Mouse (Mus musculus): ENCODE measurements at regions not wholly inside any gene's neighbourhood (a gene's known extent, or its start where the extent isn't known, plus 50 kb on each side); places are given as distances from the start of the nearest gene placed in this dataset.
A peak's percentile ranks its signal among the peaks of the same experiment; 100 is the strongest.

DNA sequence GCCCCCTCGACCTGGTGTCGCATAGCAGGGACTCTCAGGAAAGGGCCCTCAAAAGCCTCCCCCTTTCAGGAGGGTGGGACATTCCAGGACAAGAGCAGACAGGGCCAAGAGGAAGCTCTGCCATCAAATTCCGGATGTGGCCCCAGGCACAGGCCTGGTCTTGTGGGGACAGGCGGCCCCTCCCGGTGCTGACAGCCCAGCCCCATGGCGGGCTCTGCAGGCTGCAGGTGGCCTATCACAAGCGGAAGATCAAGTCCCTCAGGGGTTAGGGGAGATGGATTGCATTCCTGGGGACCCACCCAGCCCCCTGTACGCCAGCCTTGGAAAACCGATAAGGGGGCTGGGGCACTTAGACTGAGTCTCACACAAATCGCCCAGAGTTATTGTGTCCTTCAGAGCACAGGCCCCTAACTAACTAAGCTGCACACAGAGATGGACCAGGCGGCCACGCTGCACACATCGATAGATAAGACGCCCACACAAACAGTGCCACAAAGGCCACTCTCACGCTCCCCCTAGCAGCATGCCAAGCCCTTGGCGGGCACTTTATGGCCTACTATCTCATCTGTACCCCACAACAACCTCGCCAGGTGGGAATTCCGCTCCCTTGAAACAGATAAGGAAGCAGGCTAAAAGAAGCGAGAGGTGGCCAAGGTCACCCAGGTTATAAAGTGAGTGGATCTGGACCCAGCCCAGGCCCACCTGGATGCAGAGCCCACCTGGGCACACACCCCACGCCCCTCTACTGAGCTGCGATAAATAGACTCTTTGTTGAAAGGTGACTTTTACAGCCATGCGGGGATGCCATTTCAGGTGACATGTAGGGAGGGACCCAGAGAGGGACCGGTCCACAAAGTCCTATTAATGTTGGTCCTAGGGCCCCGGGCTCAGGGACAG is 55.5 kb downstream of the Gm5294 start:
- no peak for DNase-seq

DNA sequence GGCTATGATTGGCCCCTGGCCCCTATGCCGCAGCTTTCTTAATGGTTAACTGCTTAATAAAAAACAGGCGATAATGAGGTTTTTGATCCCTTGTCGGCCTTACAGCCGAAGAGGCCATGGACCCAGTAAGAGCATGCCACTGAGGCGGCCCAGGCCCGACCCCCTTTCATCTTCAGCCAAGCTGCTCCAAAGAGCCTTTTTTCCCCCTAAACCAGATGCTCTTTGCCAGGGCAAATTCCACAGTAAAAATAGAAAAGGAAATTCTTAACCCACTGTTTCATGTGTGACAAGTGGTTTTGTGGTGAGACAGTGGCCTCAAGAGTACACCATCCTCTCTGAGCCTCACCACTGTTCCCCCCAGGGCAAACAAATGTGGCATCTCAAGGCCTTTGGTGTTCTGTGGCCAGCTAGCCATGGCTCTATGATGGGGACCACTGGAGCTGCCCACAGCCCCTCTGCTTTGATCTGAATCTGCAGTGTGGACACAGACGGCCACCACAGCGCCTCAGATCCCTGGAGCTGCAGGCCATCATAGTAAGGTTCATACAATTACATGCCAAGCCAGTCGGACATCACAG is 61.9 kb downstream of the Gm5294 start:
- DNase-seq, result no peak

DNA sequence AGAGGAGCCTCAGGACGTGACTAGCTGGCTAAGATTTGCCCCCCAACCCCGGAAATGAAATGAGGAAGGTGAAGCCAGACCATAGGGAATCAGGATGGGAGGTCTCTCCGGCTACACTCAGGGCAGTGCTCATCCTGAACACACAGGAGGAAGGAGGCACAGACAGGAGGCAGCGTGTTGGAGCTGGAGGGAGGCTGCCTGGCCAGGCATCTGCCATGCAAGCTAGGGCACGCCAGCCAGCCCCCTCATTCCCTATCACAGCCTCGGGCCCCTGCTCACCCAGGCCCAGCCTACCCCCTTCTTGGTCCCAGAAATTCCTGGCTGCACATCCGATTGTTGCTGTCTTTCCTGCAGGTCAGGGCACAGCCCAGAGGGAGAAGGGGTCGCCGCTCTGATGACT is 63.7 kb downstream of the Gm5294 start:
- no peak for DNase-seq

DNA sequence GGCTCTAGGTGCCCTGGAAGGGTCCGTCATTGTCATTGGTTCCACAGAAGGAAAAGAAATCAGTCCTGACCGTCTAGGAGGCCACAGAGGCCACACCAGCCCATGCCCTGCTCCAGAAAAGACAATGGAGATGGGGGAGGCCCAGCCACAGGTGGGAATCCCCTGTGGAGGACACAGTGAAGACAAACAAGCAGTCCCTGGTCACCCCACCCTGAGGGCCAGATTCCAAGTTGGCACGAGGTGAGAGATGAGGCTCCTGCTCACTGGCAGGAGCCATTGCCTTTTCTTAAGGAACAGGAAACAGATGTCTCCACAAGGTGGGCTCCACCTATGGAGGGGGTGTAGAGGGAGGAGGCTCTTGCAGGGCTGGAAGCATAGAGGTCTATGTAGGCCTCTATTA is 66.0 kb downstream of the Gm5294 start:
- DNase-seq, result no peak

DNA sequence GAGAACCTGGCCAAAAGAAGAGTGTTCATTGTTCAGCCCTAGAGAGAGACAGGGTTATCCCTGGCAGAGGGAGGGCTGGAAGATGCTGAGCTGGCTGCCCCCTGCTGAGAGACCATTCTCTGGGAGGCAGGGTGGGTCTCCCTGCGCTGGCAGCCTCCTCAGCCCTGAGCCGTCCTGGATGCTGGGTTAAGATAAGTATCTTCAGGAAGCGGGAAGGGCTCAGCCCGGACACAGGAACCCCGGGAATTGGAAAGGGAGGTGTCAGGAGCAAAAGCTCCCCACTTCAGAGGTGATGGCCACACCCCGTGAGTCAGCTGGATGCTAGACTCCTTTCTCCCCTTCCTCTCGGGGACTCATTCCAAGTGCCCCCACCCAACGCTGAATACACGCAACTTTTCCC is 68.9 kb downstream of the Gm5294 start:
- DNase-seq, result no peak

DNA sequence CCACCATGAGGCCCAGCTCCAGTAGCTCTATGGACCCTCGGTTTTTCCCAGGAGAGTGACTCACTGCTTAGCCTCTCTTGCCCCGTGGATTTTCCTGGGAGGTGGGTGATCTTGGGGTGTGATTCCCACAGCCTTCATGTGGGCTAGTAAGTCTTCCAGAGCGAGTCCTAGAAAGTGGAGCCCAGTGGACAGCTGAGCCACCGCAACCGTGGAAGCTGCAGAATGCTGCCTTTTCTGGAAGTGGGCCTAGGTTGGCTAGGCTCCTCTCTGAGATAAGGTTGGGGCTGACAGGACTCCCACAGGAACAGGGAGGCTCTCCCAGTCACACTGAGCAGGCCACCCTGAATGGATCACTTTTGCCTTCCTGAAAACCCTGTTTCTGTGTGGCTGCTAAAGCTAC is 69.9 kb downstream of the Gm5294 start:
- DNase-seq, result no peak

DNA sequence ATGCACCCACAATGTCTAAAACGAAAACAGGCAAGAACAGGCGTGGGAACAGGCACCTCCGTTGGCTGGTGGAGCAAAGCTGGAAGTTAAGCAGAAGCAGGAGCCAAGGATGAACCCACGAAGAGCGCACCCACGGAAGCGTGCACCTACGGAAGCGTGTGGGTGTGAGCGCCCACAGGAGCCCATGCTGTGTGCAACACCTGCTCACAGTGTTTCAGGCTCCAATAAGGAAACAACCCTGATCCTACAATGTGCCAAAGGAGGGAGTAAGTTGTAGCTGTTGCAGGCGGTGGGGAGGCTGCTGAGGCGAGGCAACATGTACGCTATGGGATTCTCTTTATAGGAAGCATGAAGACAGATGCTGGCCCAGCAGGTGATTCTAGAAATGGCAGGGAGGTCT is 74.6 kb downstream of the Gm5294 start:
- peak; percentile 53 for DNase-seq

DNA sequence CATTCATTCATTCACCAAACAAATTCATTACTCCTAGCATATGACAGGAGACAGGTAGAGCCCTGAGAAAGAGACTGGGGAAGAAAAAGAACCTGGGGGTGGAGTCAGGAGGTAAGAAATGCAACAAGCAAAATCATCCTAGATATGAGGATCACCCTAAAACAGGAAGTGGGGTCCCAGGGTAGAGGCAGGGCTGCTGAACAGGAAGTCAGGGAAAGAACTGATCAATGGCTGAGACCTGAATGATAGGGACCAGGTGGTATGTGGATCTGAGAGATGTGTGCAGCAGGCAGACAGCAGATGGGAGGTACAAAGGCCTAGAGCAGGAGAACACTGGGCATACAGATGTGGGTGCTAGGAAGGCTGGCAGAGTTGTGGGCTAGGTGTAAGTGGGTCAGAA is 77.4 kb downstream of the Gm5294 start:
- no peak for DNase-seq

DNA sequence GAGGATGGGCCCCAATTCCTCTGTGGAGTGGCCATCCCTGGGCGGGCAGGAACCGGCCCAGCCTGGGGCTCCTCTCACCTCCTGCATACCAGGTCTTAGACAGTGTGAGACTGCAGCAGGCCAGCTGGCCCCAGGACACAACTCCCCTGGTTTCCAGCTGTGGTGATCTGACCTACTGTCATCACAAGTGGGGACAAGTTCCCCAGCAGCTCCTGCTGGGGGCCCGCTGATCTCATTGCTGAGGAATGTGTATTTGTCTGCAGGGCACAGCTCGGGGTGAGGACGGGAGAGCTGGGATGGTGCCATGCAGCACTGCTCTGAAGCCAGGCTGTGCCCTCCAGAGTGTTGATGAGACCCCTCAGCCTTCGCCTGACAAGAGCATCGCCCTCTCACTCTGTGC is 78.6 kb downstream of the Gm5294 start:
- DNase-seq, result no peak

DNA sequence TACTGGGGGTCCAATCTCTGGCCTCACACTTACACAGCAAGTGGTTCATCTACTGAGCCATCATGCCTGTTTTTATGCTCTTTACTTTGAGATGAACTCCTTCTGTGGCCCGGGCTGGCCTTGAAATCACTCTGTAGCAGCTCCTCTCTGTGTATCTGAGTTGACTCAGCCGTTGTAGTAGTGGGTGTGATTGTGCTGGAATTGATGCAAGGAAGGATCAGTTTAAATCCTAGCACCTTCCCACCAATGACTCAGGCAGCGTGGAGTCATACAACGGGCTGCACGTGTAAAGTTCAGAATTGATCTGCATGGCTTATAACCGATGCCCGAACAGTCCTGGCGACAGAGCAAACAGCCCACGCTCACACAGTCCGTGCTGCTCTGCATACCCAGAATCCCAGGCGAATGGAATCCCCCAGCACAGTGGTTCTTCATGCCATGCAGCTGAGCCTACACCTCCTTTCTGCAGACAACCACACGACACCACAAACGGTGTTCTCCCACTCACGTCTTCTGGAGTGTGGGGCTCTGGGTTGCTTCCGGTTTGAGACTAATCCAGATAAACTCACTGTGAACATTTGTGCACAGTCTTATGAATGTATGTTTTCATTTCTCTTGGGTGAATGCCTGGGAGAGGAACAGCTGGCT is 81.2 kb downstream of the Gm5294 start:
- DNase-seq, result no peak

DNA sequence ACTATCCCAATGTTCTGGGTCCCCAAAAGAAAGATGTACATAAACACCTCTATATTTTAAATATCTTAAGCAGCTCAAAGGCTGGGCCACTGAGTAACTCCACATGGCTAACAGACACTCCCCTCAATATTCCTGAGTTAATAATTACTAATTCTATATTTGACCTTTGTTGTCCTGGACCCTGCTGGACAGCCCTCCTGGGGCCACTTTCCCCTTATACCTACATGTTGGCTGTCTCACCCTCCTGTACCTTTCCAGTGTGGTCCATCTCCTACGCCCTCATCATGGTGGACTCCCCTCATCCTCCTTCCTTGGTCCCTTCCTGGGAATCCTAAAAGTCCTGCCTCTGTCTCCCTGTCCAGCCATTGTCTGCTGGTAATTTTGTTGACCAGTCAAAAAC is 82.4 kb downstream of the Gm5294 start:
- DNase-seq, result no peak

DNA sequence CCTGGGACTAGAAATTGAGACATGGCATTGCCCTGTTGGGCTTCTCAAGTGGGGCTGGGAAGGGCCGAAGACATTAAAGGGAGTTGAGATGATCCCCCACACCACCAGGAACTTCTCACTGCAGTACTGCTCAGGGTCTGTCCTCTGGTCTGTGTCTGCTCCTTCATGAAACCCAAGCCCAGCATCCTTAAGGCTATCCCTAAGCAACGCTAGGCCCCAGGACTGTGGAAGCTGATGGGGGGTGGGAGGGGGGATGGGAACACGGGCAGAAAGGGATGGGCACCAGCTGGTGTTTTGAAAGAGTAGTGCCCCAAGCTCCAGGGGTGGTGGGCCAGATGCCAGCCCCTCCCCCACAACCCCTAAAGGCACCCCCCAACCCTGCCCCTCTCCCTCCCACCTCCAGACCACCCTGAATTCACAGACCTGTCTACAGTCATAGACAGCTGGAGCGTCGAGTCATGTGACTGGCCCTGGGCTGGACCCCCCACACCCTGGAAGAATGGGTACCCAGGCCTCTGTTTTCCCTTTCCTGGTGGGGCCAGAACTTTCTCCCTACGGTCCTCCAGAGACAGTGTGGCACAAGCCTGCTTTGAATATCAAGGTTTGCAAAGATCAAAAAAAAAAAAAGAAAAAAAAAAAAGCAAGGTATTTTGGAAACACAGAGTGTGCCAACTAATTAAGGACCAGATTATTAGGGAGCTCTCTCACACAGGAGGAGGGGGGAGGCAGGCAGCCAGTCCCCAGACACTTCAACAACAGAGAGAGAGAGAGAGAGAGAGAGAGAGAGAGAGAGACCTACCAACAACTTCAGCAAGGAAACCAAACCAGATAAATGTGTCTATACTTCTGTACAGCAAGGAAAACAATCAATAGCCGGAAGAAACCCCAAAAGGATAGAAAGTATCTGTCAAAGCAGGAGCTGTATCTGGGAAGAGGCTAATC is 85.1 kb downstream of the Pdgfa start:
- no peak for DNase-seq

DNA sequence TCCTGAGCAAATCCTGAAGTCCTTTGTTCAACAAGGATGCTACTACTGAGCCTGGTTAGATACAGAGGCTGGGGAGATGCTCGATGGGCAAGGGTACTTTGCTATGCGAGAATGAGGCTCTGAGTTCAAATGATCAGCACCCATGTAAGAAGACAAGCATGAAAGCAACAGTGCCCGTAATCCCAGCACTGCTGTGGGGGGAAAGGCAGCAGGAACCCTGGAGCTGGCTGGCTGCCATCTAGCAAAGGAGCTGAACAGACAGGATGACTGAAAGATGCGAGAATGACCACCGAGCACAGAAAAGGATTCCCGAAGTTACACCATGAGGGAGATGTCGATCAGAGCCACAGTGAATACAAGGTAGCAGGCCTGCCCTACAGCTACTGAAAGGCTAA is 84.5 kb downstream of the Pdgfa start:
- DNase-seq, result no peak

DNA sequence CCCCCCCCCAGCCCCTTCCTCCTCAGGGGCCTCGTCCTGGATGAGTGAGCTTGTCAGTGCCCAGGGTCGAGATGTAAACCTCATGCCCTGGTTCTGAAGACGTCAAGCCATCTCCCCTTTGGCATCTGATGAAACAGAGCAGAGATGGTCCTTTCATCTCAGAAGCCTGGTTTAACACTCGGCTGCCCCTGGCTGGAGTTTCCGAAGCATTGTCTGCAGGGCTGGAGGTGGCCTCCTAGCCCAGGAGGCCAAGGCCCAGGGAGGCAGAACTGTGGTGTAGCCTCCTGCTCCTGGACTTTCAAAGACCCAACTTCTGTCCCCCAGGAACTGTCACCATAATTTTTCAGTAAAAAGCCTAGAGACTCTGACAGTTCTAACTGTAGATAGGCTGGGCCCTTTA is 82.1 kb downstream of the Pdgfa start:
- DNase-seq, result no peak

DNA sequence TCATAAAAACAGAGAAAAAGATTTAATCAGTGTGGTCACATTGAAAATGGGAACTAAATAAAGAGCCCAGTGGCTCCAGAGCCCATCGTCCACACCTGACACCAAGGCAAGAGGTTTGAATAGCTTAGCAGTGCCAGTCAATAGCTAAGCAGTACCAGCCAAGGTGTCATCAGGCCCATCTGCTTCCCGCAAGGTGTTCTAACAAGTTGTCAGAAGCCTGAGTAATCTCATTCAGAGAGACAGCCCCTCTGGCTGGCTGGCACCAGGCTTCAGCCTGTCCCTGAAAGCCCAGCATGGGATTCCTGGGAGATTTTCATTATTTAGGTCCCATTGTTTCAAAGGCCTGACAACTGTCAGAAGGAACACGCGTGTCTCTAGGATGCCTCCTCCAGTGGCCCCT is 81.7 kb downstream of the Pdgfa start:
- DNase-seq, result peak; percentile 19

DNA sequence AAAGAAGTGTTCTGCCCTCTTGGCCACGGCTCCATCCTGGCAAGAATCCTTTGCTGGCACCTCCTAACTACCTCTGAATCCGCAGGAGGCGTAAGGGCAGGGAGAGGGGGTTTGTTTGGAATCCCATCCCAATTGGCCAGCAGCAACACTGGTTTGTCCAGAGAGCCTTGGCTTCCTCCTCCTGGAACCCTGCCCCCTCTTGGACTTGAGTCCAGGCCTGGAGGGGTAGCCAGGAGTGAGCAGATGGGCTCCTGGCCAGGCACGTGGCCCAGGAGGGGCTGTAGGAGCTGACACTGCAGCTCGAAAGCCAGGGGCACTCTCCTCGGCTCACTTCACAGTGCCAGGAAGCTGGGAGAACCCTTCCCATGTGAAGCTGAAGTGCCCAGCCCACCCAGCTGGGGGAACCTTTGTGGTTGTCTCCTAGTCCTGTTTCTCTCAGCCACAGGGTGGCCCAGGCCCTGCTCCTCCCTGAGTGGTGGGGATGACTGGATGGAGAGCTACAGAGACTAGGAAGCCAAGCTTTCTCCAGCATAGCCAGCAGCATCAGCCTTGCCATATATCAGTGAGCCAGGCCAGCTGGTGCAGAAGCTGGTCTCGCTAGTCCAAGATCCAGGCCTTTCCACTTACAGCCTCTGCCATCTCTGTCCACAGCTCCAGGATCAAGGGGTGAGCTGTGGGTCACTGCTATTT is 76.9 kb downstream of the Pdgfa start:
- DNase-seq, result peak; percentile 75

DNA sequence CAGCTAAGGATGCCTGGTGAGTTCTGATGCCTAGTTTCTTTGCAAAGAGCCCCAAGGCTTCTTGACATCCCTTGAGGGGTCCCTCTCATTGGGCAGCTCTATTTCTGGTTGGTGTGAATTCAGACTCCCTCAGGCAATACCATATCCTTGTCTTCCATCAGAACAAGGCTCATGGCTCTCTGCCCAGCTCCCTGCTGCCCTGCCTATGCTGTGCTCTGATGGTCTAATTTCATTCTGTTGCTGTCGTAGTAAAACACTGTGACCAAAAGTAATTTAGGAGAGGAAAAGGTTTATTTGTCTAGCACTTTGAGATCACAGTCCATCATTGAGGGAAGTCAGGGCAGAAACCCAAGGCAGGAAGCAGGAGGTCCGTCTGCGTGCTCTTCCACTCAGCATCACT is 75.1 kb downstream of the Pdgfa start:
- peak; percentile 18 for DNase-seq
